Mouse (Mus musculus) gonadal fat pad, adult 2 months (tissue): ENCODE measurements around the gene Sorl1. TPM values are rescaled to one million over a fixed set of nuclear protein-coding genes. Genes with fewer than 3 reads are reported as not detected.

Experiments used
- DNase-seq: peaks from one replicate; pipeline ENCODE4 v3.0.0-alpha.2; 2012; ENCODE audit warnings: low read depth
- polyA plus RNA-seq: library from polyadenylated mRNA; depleted of rRNA; stranded (reverse); fragments of >200 nt; gene quantifications from 2 replicates; pipeline ENCODE4 v1.2.3, GENCODE M21; 2012

Gene Sorl1
- polyA plus RNA-seq, 1 experiment, result 29.0 TPM

- no peak for DNase-seq
These were observed 120.0 kb downstream of the Sorl1 start for GRCm38 (mm10) chr9:42004140-42004539.

- DNase-seq, result no peak
These were observed 124.3 kb downstream of the Sorl1 start for GRCm38 (mm10) chr9:41999498-42000473.

GRCm38 (mm10) chr9:41995278-41995677 is 128.8 kb downstream of the Sorl1 start:
- no peak for DNase-seq

- no peak for DNase-seq
These were observed 130.3 kb downstream of the Sorl1 start for GRCm38 (mm10) chr9:41993821-41994220.

- no peak for DNase-seq
These were observed 131.3 kb downstream of the Sorl1 start for GRCm38 (mm10) chr9:41992841-41993240.

GRCm38 (mm10) chr9:41985636-41986035 is 138.5 kb downstream of the Sorl1 start:
- DNase-seq, result no peak

- no peak for DNase-seq
These were observed 139.0 kb downstream of the Sorl1 start for GRCm38 (mm10) chr9:41985052-41985451.

GRCm38 (mm10) chr9:41984306-41984705 is 139.8 kb downstream of the Sorl1 start:
- no peak for DNase-seq

GRCm38 (mm10) chr9:41983286-41983685 is 140.8 kb downstream of the Sorl1 start:
- DNase-seq, result no peak

- no peak for DNase-seq
These were observed 141.3 kb downstream of the Sorl1 start for GRCm38 (mm10) chr9:41982760-41983159.

- DNase-seq, result no peak
These were observed 142.1 kb downstream of the Sorl1 start for GRCm38 (mm10) chr9:41982023-41982422.

GRCm38 (mm10) chr9:41981306-41981705 is 142.8 kb downstream of the Sorl1 start:
- no peak for DNase-seq

- no peak for DNase-seq
These were observed 143.3 kb downstream of the Sorl1 start for GRCm38 (mm10) chr9:41980796-41981195.

GRCm38 (mm10) chr9:41978366-41978765 is 145.7 kb downstream of the Sorl1 start:
- DNase-seq, result no peak

- DNase-seq, result no peak
These were observed 148.1 kb downstream of the Sorl1 start for GRCm38 (mm10) chr9:41975968-41976367.

GRCm38 (mm10) chr9:41974661-41975060 is 149.4 kb downstream of the Sorl1 start:
- DNase-seq, result no peak

GRCm38 (mm10) chr9:41973775-41974657 is 150.1 kb downstream of the Sorl1 start:
- DNase-seq, result no peak

- no peak for DNase-seq
These were observed 154.1 kb downstream of the Sorl1 start for GRCm38 (mm10) chr9:41969961-41970360.

GRCm38 (mm10) chr9:41968673-41969460 is 155.2 kb downstream of the Sorl1 start:
- no peak for DNase-seq

- DNase-seq, result no peak
These were observed 162.8 kb downstream of the Sorl1 start for GRCm38 (mm10) chr9:41961274-41961673.

- no peak for DNase-seq
These were observed 165.8 kb downstream of the Sorl1 start for GRCm38 (mm10) chr9:41958282-41958681.

- no peak for DNase-seq
These were observed 170.6 kb downstream of the Sorl1 start for GRCm38 (mm10) chr9:41953486-41953885.
